Mouse (Mus musculus): ENCODE measurements around the gene Csrp1.

DNA sequence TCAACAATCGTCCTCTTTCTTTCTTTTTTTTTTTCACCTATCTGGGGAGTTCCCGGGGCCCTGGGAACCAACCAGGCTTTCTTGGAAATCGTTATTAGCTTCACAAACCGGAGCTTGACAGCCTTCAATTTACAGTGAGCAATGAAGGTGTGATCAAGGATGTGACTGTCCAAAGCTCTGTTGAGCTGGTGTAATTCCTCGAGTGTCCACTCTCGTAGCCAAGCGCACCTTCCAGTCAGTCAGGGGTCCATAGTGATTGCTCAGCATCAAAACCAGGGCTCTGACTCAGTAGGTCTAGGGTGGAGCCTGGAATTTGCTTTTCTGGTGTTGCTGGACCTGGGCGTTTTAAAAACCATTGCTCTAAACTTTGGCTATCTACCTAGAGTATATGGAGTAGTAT lies 40.4 kb downstream of the Csrp1 start:
- TF ChIP-seq CTCF (IDR thresholded peaks at IDR 0.05; ENCODE audit: low read depth, low read length) (no peak), TAL1 (conservative IDR thresholded peaks at IDR 0.05; ENCODE audit: low read depth, low read length) (no peak), GATA1 (IDR thresholded peaks at IDR 0.05; ENCODE audit: borderline replicate concordance, low read length) (no peak), GATA2 (IDR thresholded peaks at IDR 0.05; ENCODE audit: borderline replicate concordance, low read depth, low read length) (no peak), POLR2AphosphoS5 (IDR thresholded peaks at IDR 0.05; ENCODE audit: insufficient replicate concordance, low read depth, low read length) (no peak)
